Mouse (Mus musculus): ENCODE data around the gene Tigd2.
A peak's percentile ranks its signal among the peaks of the same experiment; 100 is the strongest.

Tigd2 gene

DNA sequence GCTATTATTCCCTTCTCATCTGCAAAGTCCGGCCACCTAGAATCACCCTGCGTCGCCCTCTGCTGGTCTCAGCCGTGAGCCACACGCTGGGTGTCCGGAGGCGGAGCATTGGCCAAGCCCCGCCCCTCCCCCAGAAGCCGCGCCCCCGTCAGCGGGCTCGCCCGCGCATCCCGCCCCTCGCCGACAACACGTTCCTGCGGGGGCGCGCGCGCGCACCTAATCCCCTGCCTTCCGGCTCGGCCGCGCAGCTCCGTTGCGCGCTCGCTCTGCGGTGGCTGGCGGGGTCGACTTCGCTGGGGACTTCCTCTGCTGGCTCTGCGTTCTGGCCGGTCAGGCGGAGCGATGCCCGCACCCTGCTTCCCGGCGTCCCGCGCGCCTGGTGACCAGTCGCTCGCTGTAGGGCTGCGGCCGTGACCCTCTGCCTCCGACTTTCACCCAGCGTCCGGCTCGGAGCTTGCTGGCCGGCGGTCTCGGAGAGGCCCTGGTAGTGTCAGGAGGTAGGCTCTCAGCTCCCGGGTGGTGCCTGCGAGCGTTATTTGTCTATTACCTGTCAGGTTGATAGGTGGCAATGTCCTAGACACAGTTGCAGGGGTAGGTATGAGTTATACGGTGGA, at the start of gene Tigd2:
Gene Tigd2, plus strand, starts transcription at position 186 of the 614 bp plus-strand sequence.
- Histone ChIP-seq H3K27me3 (ENCODE audit: insufficient read depth, low read length) (no peaks in the 10 kb centered on the region), H3K4me3 (replicated peaks; ENCODE audit: low read length) (peak within 1 kb of the TSS; percentile 93), H3K4me1 (replicated peaks; ENCODE audit: low read depth, low read length) (peaks cover 21% of the 10 kb centered on the region), H3K9me3 (ENCODE audit: low read length) (no peaks in the 10 kb centered on the region), H3K36me3 (ENCODE audit: insufficient read depth, low read length) (peaks cover 6% of the 10 kb centered on the region; the same call in 1 of the 2 replicates)
- TF ChIP-seq CTCF (conservative IDR thresholded peaks at IDR 0.05; ENCODE audit: low read length) (peak; percentile 44), POU5F1 (IDR thresholded peaks at IDR 0.05; ENCODE audit: borderline replicate concordance, low read length) (no peak)

- H3K36me3 ChIP-seq (ENCODE audit: insufficient read depth, low read length), result no peaks in the 10 kb centered on the region
- no peak for TF ChIP-seq NANOG (IDR thresholded peaks at IDR 0.05; ENCODE audit: borderline replicate concordance, low read length)
- no peak for TF ChIP-seq POU5F1 (IDR thresholded peaks at IDR 0.05; ENCODE audit: borderline replicate concordance, low read length)
- no peaks in the 10 kb centered on the region for H3K27me3 ChIP-seq (ENCODE audit: insufficient read depth, low read length)
- no peaks in the 10 kb centered on the region for H3K4me1 ChIP-seq (replicated peaks; ENCODE audit: low read depth, low read length)
- no peaks in the 10 kb centered on the region for H3K9me3 ChIP-seq (ENCODE audit: low read length)
- no peak overlapping the region for H3K4me3 ChIP-seq (replicated peaks; ENCODE audit: low read length)
These were observed 46.7 kb upstream of the Tigd2 start for GRCm38 (mm10) chr6:59161801-59162478.

DNA sequence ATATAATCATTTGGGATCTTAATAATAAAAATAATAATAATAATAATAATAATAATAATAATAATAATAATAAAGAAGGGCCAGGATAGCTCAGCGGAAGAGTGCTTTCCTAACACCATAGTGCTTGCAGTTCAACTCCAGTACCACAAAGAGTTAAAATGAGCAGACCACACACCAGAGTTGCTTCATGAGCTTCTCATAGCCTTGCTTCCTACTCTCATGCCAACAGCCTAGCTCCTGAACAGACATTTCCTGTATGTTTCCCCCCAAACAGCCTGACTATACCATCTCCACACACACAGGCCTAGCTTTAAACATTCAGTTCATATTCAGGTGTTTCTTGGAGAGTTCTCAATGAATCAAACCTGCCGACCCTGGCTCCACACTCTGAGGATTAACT, 45.8 kb upstream of the Tigd2 start:
- Histone ChIP-seq H3K4me1 (replicated peaks; ENCODE audit: low read depth, low read length) (no peaks in the 10 kb centered on the region), H3K36me3 (ENCODE audit: insufficient read depth, low read length) (no peaks in the 10 kb centered on the region), H3K27me3 (ENCODE audit: insufficient read depth, low read length) (no peaks in the 10 kb centered on the region), H3K9me3 (ENCODE audit: low read length) (no peaks in the 10 kb centered on the region), H3K4me3 (replicated peaks; ENCODE audit: low read length) (no peak overlapping the region)
- no peak for TF ChIP-seq NANOG (IDR thresholded peaks at IDR 0.05; ENCODE audit: borderline replicate concordance, low read length)
- no peak for TF ChIP-seq POU5F1 (IDR thresholded peaks at IDR 0.05; ENCODE audit: borderline replicate concordance, low read length)
- no peak for TF ChIP-seq CTCF (conservative IDR thresholded peaks at IDR 0.05; ENCODE audit: low read length)

GRCm38 (mm10) chr6:59163407-59163806, 45.3 kb upstream of the Tigd2 start:
- Histone ChIP-seq H3K36me3 (ENCODE audit: insufficient read depth, low read length) (no peaks in the 10 kb centered on the region), H3K27me3 (ENCODE audit: insufficient read depth, low read length) (no peaks in the 10 kb centered on the region), H3K9me3 (ENCODE audit: low read length) (no peaks in the 10 kb centered on the region), H3K4me1 (replicated peaks; ENCODE audit: low read depth, low read length) (peaks cover 2% of the 10 kb centered on the region), H3K4me3 (replicated peaks; ENCODE audit: low read length) (no peak overlapping the region)
- TF ChIP-seq POU5F1 (IDR thresholded peaks at IDR 0.05; ENCODE audit: borderline replicate concordance, low read length), result no peak
- TF ChIP-seq CTCF (conservative IDR thresholded peaks at IDR 0.05; ENCODE audit: low read length), result no peak
- no peak for TF ChIP-seq NANOG (IDR thresholded peaks at IDR 0.05; ENCODE audit: borderline replicate concordance, low read length)

DNA sequence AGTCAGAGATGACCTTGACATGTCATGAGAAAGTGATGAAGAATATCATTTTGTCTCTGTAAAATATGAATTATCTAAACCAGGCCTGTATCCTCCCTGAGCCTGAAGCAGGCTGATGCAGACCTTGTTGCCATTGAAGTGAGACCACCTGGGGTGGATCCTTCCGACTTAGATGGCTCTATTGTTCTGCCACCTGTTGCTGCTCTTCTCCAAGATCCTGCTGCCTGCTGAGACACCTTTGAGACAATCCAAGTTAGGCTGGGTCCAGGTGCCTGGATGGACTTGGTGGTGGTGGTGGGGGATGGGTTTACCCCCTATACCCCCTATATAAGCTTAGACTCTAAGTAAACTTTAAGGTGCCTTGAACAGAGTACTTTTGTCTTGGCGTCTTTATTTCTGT, 39.7 kb upstream of the Tigd2 start:
- Histone ChIP-seq H3K27me3 (ENCODE audit: insufficient read depth, low read length) (no peaks in the 10 kb centered on the region), H3K9me3 (ENCODE audit: low read length) (peaks cover 5% of the 10 kb centered on the region), H3K4me1 (replicated peaks; ENCODE audit: low read depth, low read length) (peaks cover 23% of the 10 kb centered on the region), H3K36me3 (ENCODE audit: insufficient read depth, low read length) (no peaks in the 10 kb centered on the region), H3K4me3 (replicated peaks; ENCODE audit: low read length) (no peak overlapping the region)
- TF ChIP-seq POU5F1 (IDR thresholded peaks at IDR 0.05; ENCODE audit: borderline replicate concordance, low read length) (no peak), NANOG (IDR thresholded peaks at IDR 0.05; ENCODE audit: borderline replicate concordance, low read length) (peak; percentile 93)

DNA sequence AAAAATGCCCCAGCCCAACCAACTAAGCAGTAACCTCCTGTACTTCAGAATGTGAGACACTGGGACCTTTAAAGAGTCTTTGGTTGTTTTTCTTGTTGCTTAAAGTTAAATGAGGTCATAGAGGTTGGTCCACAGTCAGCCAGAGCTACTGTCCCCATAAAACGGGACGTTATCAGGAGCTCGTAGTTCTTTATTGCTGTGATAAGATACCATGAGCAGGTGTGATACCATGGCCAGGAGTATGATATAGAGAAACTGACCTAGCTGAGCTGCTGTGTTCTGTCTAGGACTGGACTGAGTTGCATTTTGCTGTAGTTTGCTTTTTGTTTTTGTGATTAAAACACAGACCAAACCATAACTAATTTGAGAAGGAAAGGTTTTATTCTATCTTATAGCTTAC, 37.4 kb upstream of the Tigd2 start:
- Histone ChIP-seq H3K4me1 (replicated peaks; ENCODE audit: low read depth, low read length) (peaks cover 23% of the 10 kb centered on the region), H3K27me3 (ENCODE audit: insufficient read depth, low read length) (no peaks in the 10 kb centered on the region), H3K36me3 (ENCODE audit: insufficient read depth, low read length) (no peaks in the 10 kb centered on the region), H3K9me3 (ENCODE audit: low read length) (peaks cover 7% of the 10 kb centered on the region), H3K4me3 (replicated peaks; ENCODE audit: low read length) (no peak overlapping the region)
- no peak for TF ChIP-seq NANOG (IDR thresholded peaks at IDR 0.05; ENCODE audit: borderline replicate concordance, low read length)
- TF ChIP-seq CTCF (conservative IDR thresholded peaks at IDR 0.05; ENCODE audit: low read length), result no peak
- no peak for TF ChIP-seq POU5F1 (IDR thresholded peaks at IDR 0.05; ENCODE audit: borderline replicate concordance, low read length)

- Histone ChIP-seq H3K4me3 (replicated peaks; ENCODE audit: low read length) (no peak overlapping the region), H3K4me1 (replicated peaks; ENCODE audit: low read depth, low read length) (peaks cover 17% of the 10 kb centered on the region), H3K27me3 (ENCODE audit: insufficient read depth, low read length) (no peaks in the 10 kb centered on the region), H3K9me3 (ENCODE audit: low read length) (peaks cover 7% of the 10 kb centered on the region), H3K36me3 (ENCODE audit: insufficient read depth, low read length) (no peaks in the 10 kb centered on the region)
- no peak for TF ChIP-seq POU5F1 (IDR thresholded peaks at IDR 0.05; ENCODE audit: borderline replicate concordance, low read length)
- TF ChIP-seq CTCF (conservative IDR thresholded peaks at IDR 0.05; ENCODE audit: low read length), result no peak
- no peak for TF ChIP-seq NANOG (IDR thresholded peaks at IDR 0.05; ENCODE audit: borderline replicate concordance, low read length)
These were observed 34.7 kb upstream of the Tigd2 start for GRCm38 (mm10) chr6:59173940-59174339.

- H3K4me1 ChIP-seq (replicated peaks; ENCODE audit: low read depth, low read length), result no peaks in the 10 kb centered on the region
- H3K27me3 ChIP-seq (ENCODE audit: insufficient read depth, low read length), result no peaks in the 10 kb centered on the region
- H3K9me3 ChIP-seq (ENCODE audit: low read length), result peaks cover 7% of the 10 kb centered on the region
- no peak for TF ChIP-seq NANOG (IDR thresholded peaks at IDR 0.05; ENCODE audit: borderline replicate concordance, low read length)
- no peak for TF ChIP-seq CTCF (conservative IDR thresholded peaks at IDR 0.05; ENCODE audit: low read length)
- no peak for TF ChIP-seq POU5F1 (IDR thresholded peaks at IDR 0.05; ENCODE audit: borderline replicate concordance, low read length)
- H3K4me3 ChIP-seq (replicated peaks; ENCODE audit: low read length), result no peak overlapping the region
- no peaks in the 10 kb centered on the region for H3K36me3 ChIP-seq (ENCODE audit: insufficient read depth, low read length)
These were observed 30.6 kb upstream of the Tigd2 start for GRCm38 (mm10) chr6:59178051-59178450.

Data from E14TG2a.4 (cell line).